In genomic region chr12:87138768-87139167, GRCm38 (mm10) we compare ENCODE assay signal across 24 mouse cellular contexts. TPM values are rescaled to one million over a fixed set of nuclear protein-coding genes. Genes with fewer than 3 reads are reported as not detected.
DNase-seq lines count a peak whose midpoint lies in the region; ATAC-seq and TF ChIP-seq lines count a peak whose summit lies in the region.
"Had no signal": no experiment of that assay in that cellular context is flagged by ENCODE, and none has a peak within 500 bp of the region (broad histone marks: within the 10 kb centered on the region; RNA-seq: fewer than 3 reads in every experiment).

No protein-coding gene starts in this region.

- H3K27me3 ChIP-seq in midbrain, embryonic 11.5 days (ENCODE audit: control insufficient read depth, insufficient read depth, low read length) = no peaks in the 10 kb centered on the region
- no peaks in the 10 kb centered on the region for H3K27me3 ChIP-seq in midbrain, postnatal 0 days (ENCODE audit: insufficient read depth, low read length)
- no peaks in the 10 kb centered on the region for H3K27me3 ChIP-seq in hindbrain, embryonic 13.5 days
- H3K27me3 ChIP-seq in midbrain, embryonic 14.5 days (ENCODE audit: control insufficient read depth, insufficient read depth, low read length) = no peaks in the 10 kb centered on the region
- H3K27me3 ChIP-seq: embryonic facial prominence, embryonic 12.5 days; limb, embryonic 12.5 days; liver, embryonic 15.5 days had no signal

- no peaks in the 10 kb centered on the region for H3K9me3 ChIP-seq in midbrain, embryonic 11.5 days (ENCODE audit: control insufficient read depth, low read length)
- H3K9me3 ChIP-seq in midbrain, postnatal 0 days (ENCODE audit: low read length) = no peaks in the 10 kb centered on the region
- no peaks in the 10 kb centered on the region for H3K9me3 ChIP-seq in hindbrain, embryonic 13.5 days
- no peaks in the 10 kb centered on the region for H3K9me3 ChIP-seq in midbrain, embryonic 14.5 days (ENCODE audit: control insufficient read depth, low read length)
- H3K9me3 ChIP-seq: embryonic facial prominence, embryonic 12.5 days; limb, embryonic 12.5 days; liver, embryonic 15.5 days had no signal

- H3K4me3 ChIP-seq in midbrain, embryonic 11.5 days (ENCODE audit: low read depth, low read length) = no peak overlapping the region
- no peak overlapping the region for H3K4me3 ChIP-seq in midbrain, postnatal 0 days (ENCODE audit: low read depth, low read length)
- no peak overlapping the region for H3K4me3 ChIP-seq in hindbrain, embryonic 13.5 days
- H3K4me3 ChIP-seq in midbrain, embryonic 14.5 days (replicated peaks; ENCODE audit: low read depth, low read length) = no peak overlapping the region
- H3K4me3 ChIP-seq: embryonic facial prominence, embryonic 12.5 days; limb, embryonic 12.5 days; liver, embryonic 15.5 days had no signal

- ATAC-seq in midbrain, embryonic 11.5 days (ENCODE audit: low FRiP score) = 0 out of 2 replicates have a peak, but pooled peaks have one; percentile 26
- ATAC-seq in midbrain, postnatal 0 days (ENCODE audit: low FRiP score) = no peak
- ATAC-seq in hindbrain, embryonic 13.5 days (ENCODE audit: low FRiP score) = no peak
- ATAC-seq in midbrain, embryonic 14.5 days (ENCODE audit: low FRiP score, low TSS enrichment) = no peak
- ATAC-seq: CD4-positive, CD25-positive, alpha-beta regulatory T cell, adult 4 months; intestine, embryonic 16.5 days had no signal

- peaks cover 6% of the 10 kb centered on the region; the same call in 1 of the 2 replicates for H3K4me1 ChIP-seq in midbrain, embryonic 11.5 days (ENCODE audit: control insufficient read depth, insufficient read depth, low read length)
- no peaks in the 10 kb centered on the region for H3K4me1 ChIP-seq in midbrain, postnatal 0 days (ENCODE audit: insufficient read depth, low read length)
- H3K4me1 ChIP-seq in hindbrain, embryonic 13.5 days (replicated peaks) = peaks cover 12% of the 10 kb centered on the region
- H3K4me1 ChIP-seq in midbrain, embryonic 14.5 days (ENCODE audit: control insufficient read depth, insufficient read depth, low read length) = 0 out of 2 replicates have a peak, but pooled peaks cover 3% of the 10 kb centered on the region
- H3K4me1 ChIP-seq: embryonic facial prominence, embryonic 12.5 days; limb, embryonic 12.5 days; liver, embryonic 15.5 days had no signal

- no peak for TF ChIP-seq CTCF in midbrain, postnatal 0 days (IDR thresholded peaks at IDR 0.05)

- no peak overlapping the region for H3K27ac ChIP-seq in midbrain, embryonic 11.5 days (ENCODE audit: low read depth, low read length)
- H3K27ac ChIP-seq in midbrain, postnatal 0 days (ENCODE audit: low read depth, low read length) = no peak overlapping the region
- peak overlapping the region; percentile 71 for H3K27ac ChIP-seq in hindbrain, embryonic 13.5 days
- H3K27ac ChIP-seq in midbrain, embryonic 14.5 days (replicated peaks; ENCODE audit: low read depth, low read length) = 0 out of 2 replicates have a peak overlapping the region, but pooled peaks have one; percentile 49
- H3K27ac ChIP-seq: embryonic facial prominence, embryonic 12.5 days; liver, embryonic 15.5 days had no signal

- no peaks in the 10 kb centered on the region for H3K36me3 ChIP-seq in midbrain, embryonic 11.5 days (ENCODE audit: control insufficient read depth, insufficient read depth, low read length)
- peaks cover 8% of the 10 kb centered on the region; the same call in 1 of the 2 replicates for H3K36me3 ChIP-seq in midbrain, postnatal 0 days (ENCODE audit: insufficient read depth, low read length)
- peaks cover 21% of the 10 kb centered on the region for H3K36me3 ChIP-seq in hindbrain, embryonic 13.5 days
- peaks cover 5% of the 10 kb centered on the region; the same call in 1 of the 2 replicates for H3K36me3 ChIP-seq in midbrain, embryonic 14.5 days (ENCODE audit: control insufficient read depth, insufficient read depth, low read length)
- H3K36me3 ChIP-seq: embryonic facial prominence, embryonic 12.5 days had no signal

- peak; percentile 17 for DNase-seq in heart, adult 11 months
- no peak for DNase-seq in heart, adult 8-10 months (ENCODE audit: low spot score)
- no peak for DNase-seq in midbrain, embryonic 11.5 days (ENCODE audit: low spot score, missing footprints)
- DNase-seq in midbrain, postnatal 0 days (ENCODE audit: low spot score) = no peak
- no peak for DNase-seq in midbrain, embryonic 14.5 days
- DNase-seq in lung, postnatal 10 days = no peak
- no peak for DNase-seq in kidney, postnatal 4 days
- DNase-seq: adrenal gland, postnatal 25 days; cerebellum, adult 11-12 months; cerebellum, adult 9-11 months; heart, postnatal 14 days; kidney, postnatal 14 days; lung, embryonic 14.5 days; thymus, adult 2 months; thymus, postnatal 36 days had no signal

- H3K4me2 ChIP-seq in midbrain, embryonic 11.5 days = no peak overlapping the region
- H3K4me2 ChIP-seq in midbrain, postnatal 0 days (ENCODE audit: low read depth, low read length, poor library complexity, severe bottlenecking) = no peak overlapping the region
- H3K4me2 ChIP-seq in hindbrain, embryonic 13.5 days = no peak overlapping the region
- no peak overlapping the region for H3K4me2 ChIP-seq in midbrain, embryonic 14.5 days (ENCODE audit: low read length)
- H3K4me2 ChIP-seq: embryonic facial prominence, embryonic 12.5 days; limb, embryonic 12.5 days; liver, embryonic 15.5 days; lung, embryonic 14.5 days had no signal

- WGBS in midbrain, embryonic 11.5 days = 52% methylated on average over 2 of the region's 2 CpGs
- WGBS in midbrain, postnatal 0 days = 45% methylated on average over 2 of the region's 2 CpGs
- WGBS in hindbrain, embryonic 13.5 days = 48% methylated on average over 2 of the region's 2 CpGs
- 44% methylated on average over 2 of the region's 2 CpGs for WGBS in midbrain, embryonic 14.5 days

- H3K9ac ChIP-seq in midbrain, embryonic 11.5 days (ENCODE audit: low read length) = no peak overlapping the region
- no peak overlapping the region for H3K9ac ChIP-seq in midbrain, postnatal 0 days (replicated peaks; ENCODE audit: low read length, poor library complexity, severe bottlenecking)
- H3K9ac ChIP-seq in hindbrain, embryonic 13.5 days = no peak overlapping the region
- H3K9ac ChIP-seq in midbrain, embryonic 14.5 days (replicated peaks; ENCODE audit: low read length) = no peak overlapping the region
- H3K9ac ChIP-seq: embryonic facial prominence, embryonic 12.5 days; limb, embryonic 12.5 days; liver, embryonic 15.5 days; lung, embryonic 14.5 days had no signal

RNA-seq across cellular contexts. Expression of gene Gstz1, which starts 8.2 kb away (rescaled TPM):
- total RNA-seq in heart, adult 8-10 months (2022) = 10 to 100 TPM; 45.5 to 49.6 (median 46.5) TPM
- polyA plus RNA-seq in midbrain, embryonic 11.5 days (2014; fragmentation: Nextera tagmentation; extraction: Ambion mirVana) = 30.7 and 34.6 TPM in 2 replicates
- total RNA-seq in midbrain, postnatal 0 days (2014; rRNA removed) = 58.1 and 60.7 TPM in 2 replicates
- polyA plus RNA-seq in midbrain, postnatal 0 days (2015; fragmentation: Nextera tagmentation; extraction: Ambion mirVana) = 44.9 and 49.3 TPM in 2 replicates
- polyA plus RNA-seq in hindbrain, embryonic 13.5 days (2015; fragmentation: Nextera tagmentation; extraction: Ambion mirVana) = 29.6 and 32.6 TPM in 2 replicates
- polyA plus RNA-seq in midbrain, embryonic 14.5 days (2014; fragmentation: Nextera tagmentation; extraction: Ambion mirVana) = 29.9 and 30.8 TPM in 2 replicates

RNA-seq across cellular contexts. Expression of gene Pomt2, which starts 9.0 kb away (rescaled TPM):
- total RNA-seq in heart, adult 8-10 months (2022) = 10 to 100 TPM in 2 of 4 experiments, 1 to 10 TPM in 2; 8.0 to 10.8 (median 9.3) TPM
- 15.7 and 16.1 TPM in 2 replicates for polyA plus RNA-seq in midbrain, embryonic 11.5 days (2014; fragmentation: Nextera tagmentation; extraction: Ambion mirVana)
- 29.8 and 35.0 TPM in 2 replicates for total RNA-seq in midbrain, postnatal 0 days (2014; rRNA removed)
- polyA plus RNA-seq in midbrain, postnatal 0 days (2015; fragmentation: Nextera tagmentation; extraction: Ambion mirVana) = 13.2 and 13.8 TPM in 2 replicates
- polyA plus RNA-seq in hindbrain, embryonic 13.5 days (2015; fragmentation: Nextera tagmentation; extraction: Ambion mirVana) = 11.5 and 12.9 TPM in 2 replicates
- polyA plus RNA-seq in midbrain, embryonic 14.5 days (2014; fragmentation: Nextera tagmentation; extraction: Ambion mirVana) = 12.2 and 16.6 TPM in 2 replicates

RNA-seq across cellular contexts. Expression of gene Ngb, which starts 36.4 kb away (rescaled TPM):
- total RNA-seq in heart, adult 8-10 months (2022) = under 1 TPM in 2 of 4 experiments, not detected in 2; 0.16 to 0.47 TPM
- 0.33 and 0.36 TPM in 2 replicates for polyA plus RNA-seq in midbrain, embryonic 11.5 days (2014; fragmentation: Nextera tagmentation; extraction: Ambion mirVana)
- total RNA-seq in midbrain, postnatal 0 days (2014; rRNA removed) = 15.7 and 17.4 TPM in 2 replicates
- 16.7 and 17.3 TPM in 2 replicates for polyA plus RNA-seq in midbrain, postnatal 0 days (2015; fragmentation: Nextera tagmentation; extraction: Ambion mirVana)
- 0.94 and 1.2 TPM in 2 replicates for polyA plus RNA-seq in hindbrain, embryonic 13.5 days (2015; fragmentation: Nextera tagmentation; extraction: Ambion mirVana)
- polyA plus RNA-seq in midbrain, embryonic 14.5 days (2014; fragmentation: Nextera tagmentation; extraction: Ambion mirVana) = 3.8 and 5.1 TPM in 2 replicates
- total RNA-seq: gastrocnemius, adult 8-10 months; gastrocnemius, postnatal 4 days; heart, postnatal 14 days; monocyte, adult 5-6 weeks had no signal
- polyA plus RNA-seq: CD4-positive, CD25-positive, alpha-beta regulatory T cell, adult 4 months; liver, embryonic 15.5 days had no signal

Comparison
In these comparisons a context has a peak if more than half of its experiments do, and no peak if none do; other contexts are left out.
1. H3K27ac ChIP-seq: peak in hindbrain, embryonic 13.5 days (single experiment) and midbrain, embryonic 14.5 days (single experiment); none in midbrain, embryonic 11.5 days (single experiment) and midbrain, postnatal 0 days (single experiment).